Mouse (Mus musculus) cerebellum, adult 2 months (tissue): ENCODE measurements around the gene Kmt2d.

Experiments
- CTCF ChIP-seq: fragments of 200-500 bp; IDR thresholded peaks from 2 replicates; pipeline ENCODE4 v1.5.1; 2011; ENCODE audit warnings: low read depth, mild to moderate bottlenecking, control low read depth, low read length, moderate library complexity, borderline replicate concordance; ENCODE audit not compliant: insufficient read depth
- POLR2A ChIP-seq: fragments of 200-500 bp; IDR thresholded peaks from 2 replicates; pipeline ENCODE4 v1.6.1; 2011; ENCODE audit warnings: low read length, control low read depth, borderline replicate concordance; ENCODE audit not compliant: insufficient read depth

GRCm38 (mm10) chr15:98871070-98871915 is at the start of gene Kmt2d:
- TF ChIP-seq CTCF (no peak), POLR2A (no peak)
